Mouse (Mus musculus): ENCODE data around the gene Echdc1. TPM values are rescaled to one million over a fixed set of nuclear protein-coding genes. Genes with fewer than 3 reads are reported as not detected.
"Not testable (repeated sequence)": the region's sequence is repeated elsewhere in the genome, so short reads cannot be mapped to it uniquely, and the experiment has no call there.

Gene Echdc1
- polyA plus RNA-seq, 1 experiment from 2014 or later, result 29.5 TPM

DNA sequence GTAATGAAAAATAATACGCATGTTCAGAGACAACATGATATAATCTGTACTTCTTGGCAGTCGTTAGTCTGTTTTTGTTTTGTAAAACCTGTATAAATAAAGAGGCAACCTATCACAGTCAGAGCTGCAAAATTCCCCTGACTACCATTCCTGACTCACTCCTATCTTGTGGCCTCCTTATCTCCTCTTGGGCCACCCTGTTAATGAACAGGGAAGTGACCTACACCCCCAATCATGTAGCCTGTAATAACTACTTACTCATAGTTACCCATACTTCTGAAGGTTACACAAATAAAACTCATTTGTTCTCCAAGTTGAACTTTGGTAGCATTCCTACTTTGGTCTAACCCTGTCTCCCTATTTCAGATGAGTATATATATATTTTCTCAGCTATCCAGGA, 68.6 kb downstream of the Echdc1 start:
- H3K27ac ChIP-seq (ENCODE audit: low read length), result no peak overlapping the region
- H3K4me1 ChIP-seq (ENCODE audit: control insufficient read depth, insufficient read depth, low read length), result no peaks in the 10 kb centered on the region
- no peaks in the 10 kb centered on the region for H3K36me3 ChIP-seq (ENCODE audit: control insufficient read depth, insufficient read depth, low read length)
- no peaks in the 10 kb centered on the region for H3K9me3 ChIP-seq (replicated peaks; ENCODE audit: control insufficient read depth, low read length, poor library complexity, severe bottlenecking)
- WGBS, result 81% methylated on average over 2 of the region's 2 CpGs
- no peak overlapping the region for H3K9ac ChIP-seq (ENCODE audit: low read depth, low read length)
- H3K4me3 ChIP-seq (ENCODE audit: low read depth, low read length), result no peak overlapping the region
- H3K27me3 ChIP-seq (ENCODE audit: control insufficient read depth, insufficient read depth, low read depth, low read length), result no peaks in the 10 kb centered on the region
- no peak for ATAC-seq
- no peak overlapping the region for H3K4me2 ChIP-seq (ENCODE audit: low read length)

DNA sequence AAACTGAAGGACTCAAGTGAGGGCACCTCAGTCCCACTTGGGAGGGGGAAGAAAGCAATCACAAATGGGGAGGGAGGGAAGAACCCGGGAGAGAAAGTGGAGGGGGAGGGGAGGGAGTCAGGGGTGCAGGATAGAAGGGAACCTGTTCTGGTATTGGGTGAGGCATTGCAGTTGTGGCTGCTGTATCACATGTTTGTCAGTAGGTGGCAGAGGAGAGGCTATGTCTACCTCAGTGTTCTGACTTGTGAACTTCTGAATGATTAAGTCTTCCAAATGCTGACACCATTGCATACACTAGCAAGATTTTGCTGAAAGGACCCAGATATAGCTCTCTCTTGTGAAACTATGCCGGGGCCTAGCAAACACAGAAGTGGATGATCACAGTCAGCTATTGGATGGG, 81.9 kb downstream of the Echdc1 start:
- H3K27ac ChIP-seq (ENCODE audit: low read length); ATAC-seq; H3K27me3 ChIP-seq (ENCODE audit: control insufficient read depth, insufficient read depth, low read depth, low read length); H3K36me3 ChIP-seq (ENCODE audit: control insufficient read depth, insufficient read depth, low read length); H3K9ac ChIP-seq (ENCODE audit: low read depth, low read length); H3K4me3 ChIP-seq (ENCODE audit: low read depth, low read length); H3K4me1 ChIP-seq (ENCODE audit: control insufficient read depth, insufficient read depth, low read length); H3K9me3 ChIP-seq (replicated peaks; ENCODE audit: control insufficient read depth, low read length, poor library complexity, severe bottlenecking); H3K4me2 ChIP-seq (ENCODE audit: low read length): not testable (repeated sequence)
- WGBS, result 70% methylated on average over 2 of the region's 2 CpGs

Other genes starting within 250 kb of the Echdc1 start
- 124 and 138 TPM in 2 replicates for gene Soga3, start 169.3 kb upstream of the Echdc1 start, polyA plus RNA-seq (2015; fragmentation: Nextera tagmentation; extraction: Ambion mirVana)
- gene Gm49353, start 114.2 kb upstream of the Echdc1 start, polyA plus RNA-seq (2015; fragmentation: Nextera tagmentation; extraction: Ambion mirVana), result 10.6 and 15.6 TPM in 2 replicates
- 35.1 and 39.6 TPM in 2 replicates for gene 9330159F19Rik, start 101.6 kb upstream of the Echdc1 start, polyA plus RNA-seq (2015; fragmentation: Nextera tagmentation; extraction: Ambion mirVana)
- 95.7 and 101 TPM in 2 replicates for gene Rnf146, start 49.3 kb downstream of the Echdc1 start, polyA plus RNA-seq (2015; fragmentation: Nextera tagmentation; extraction: Ambion mirVana)
- 3.4 and 19.8 TPM in 2 replicates for gene Rspo3, start 222.7 kb downstream of the Echdc1 start, polyA plus RNA-seq (2015; fragmentation: Nextera tagmentation; extraction: Ambion mirVana)

Measured in midbrain, embryonic 16.5 days (tissue).